Mouse (Mus musculus) CD4-positive, CD25-positive, alpha-beta regulatory T cell, adult 9 weeks (primary cell): ENCODE measurements around the gene Dok1. TPM values are rescaled to one million over a fixed set of nuclear protein-coding genes. Genes with fewer than 3 reads are reported as not detected.

ENCODE experiments used
- polyA plus RNA-seq: library from polyadenylated mRNA; unstranded; fragments of 100-300 nt; shearing (Covaris generic); gene quantifications from one replicate; pipeline ENCODE4 v1.2.1, GENCODE M21; 2017

The Dok1 gene
- 51.6 TPM for polyA plus RNA-seq

DNA sequence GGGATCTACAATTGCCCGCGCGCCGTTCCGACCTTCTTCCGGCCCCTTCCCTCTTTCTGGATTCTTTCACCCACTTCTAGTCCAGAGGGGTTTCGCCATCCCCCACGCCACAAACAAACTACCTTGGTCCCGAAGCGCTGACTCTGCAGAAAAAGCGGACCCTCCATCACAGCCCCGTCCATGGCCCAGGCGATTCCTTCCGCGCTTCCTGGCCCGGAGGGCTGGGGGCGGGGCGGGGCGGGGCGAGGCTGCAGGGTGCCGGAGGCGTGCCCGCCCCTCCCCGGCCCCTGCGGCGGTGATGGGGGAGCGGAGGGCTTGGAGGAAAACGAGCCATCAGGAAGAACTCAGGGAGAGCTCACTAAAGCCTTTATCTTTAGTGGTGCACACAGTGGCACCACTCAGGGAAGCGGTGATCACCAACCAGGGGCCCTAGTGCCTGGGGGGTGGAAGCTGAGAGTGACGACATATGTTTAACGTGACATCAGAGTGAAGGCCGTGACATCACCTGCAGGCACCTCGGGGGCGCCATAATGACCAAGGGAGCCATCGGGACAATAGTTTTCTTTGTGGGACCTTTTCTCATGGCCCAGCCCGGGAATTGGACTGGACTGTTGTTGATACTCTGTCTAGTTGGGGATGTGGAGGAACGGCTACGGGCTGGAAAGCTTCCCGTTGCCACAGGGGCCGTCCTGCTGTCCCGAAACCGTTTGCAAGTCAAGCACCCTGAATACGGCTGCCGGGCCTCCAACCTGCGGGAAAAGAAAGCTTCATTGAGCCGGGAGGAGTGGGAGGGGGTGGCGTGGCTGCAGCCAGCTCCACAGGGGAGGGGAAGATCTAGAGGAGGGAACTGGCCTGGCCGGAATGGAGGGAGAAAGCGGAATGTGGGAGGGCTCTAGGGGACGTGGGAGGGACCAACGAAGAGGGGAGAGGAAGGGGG lies at the start of gene Dok1, which contains the start of gene Loxl3:
Dok1 (minus strand) TSS at position 223 of the 937 bp plus-strand sequence.
Loxl3 (plus strand) TSS at position 925 of the 937 bp plus-strand sequence.

DNA sequence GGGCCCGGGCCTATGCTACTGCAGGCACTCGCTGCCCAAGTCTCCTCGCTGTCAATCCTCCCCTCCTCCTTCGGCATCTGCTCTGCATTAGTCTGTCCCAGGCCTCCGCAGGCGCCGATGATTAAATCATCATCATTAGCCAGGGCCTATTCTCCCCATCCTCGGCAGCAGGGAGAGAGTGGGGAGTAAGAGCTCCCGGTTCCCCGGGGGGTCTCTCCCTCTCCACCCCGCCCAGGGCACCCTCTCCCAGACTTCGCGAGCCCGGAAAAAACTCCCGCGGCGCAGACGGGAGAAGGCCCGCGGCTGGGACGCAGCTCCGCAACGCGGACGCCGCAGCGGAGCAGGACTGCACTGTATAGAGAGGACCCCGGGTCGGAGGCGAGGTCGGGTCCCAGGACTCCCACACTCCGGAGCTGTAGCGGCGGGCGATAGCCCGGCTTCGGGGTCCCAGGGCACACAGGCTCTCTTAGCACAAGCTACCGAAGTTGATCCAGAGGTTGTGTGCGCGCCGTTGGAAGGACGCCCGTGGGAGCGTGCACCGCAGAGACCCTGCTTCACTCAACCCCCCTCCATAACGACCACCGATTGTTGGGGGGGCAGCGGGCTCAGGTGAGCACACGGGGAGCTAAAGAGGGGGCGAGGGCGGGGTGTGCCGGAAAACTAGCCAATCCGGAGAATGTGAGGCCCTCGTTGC lies 44.5 kb upstream of the Dok1 start, which contains the start of gene Pcgf1:
Pcgf1 (plus strand) TSS at position 240 of the 694 bp plus-strand sequence.

DNA sequence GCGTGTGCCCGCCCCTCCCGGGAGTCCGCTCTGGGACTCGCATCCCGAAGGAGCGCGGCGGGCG lies 36.8 kb upstream of the Dok1 start, which contains the start of gene Tlx2:
Tlx2 (minus strand) TSS at position 47 of the 64 bp plus-strand sequence.

DNA sequence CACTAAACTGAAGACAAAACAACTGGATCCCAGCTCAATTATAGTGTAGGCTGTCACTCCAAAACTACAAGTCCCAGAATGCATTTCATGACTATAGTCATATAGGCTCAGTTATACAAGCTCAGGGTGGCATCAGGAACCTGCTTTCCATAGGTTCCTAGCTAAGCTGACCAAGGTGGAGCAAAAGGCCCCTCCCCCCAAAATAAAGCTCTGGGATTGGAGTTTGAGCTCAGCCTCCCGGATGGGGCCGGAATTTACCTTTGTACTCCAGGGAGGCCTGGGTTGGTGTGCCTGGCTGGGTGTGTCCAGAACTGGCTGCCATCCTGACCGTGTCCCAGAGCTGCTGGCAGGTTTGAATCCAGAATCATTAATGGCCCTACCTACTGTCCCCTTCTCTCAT lies 24.5 kb upstream of the Dok1 start, which contains the start of gene Dqx1:
Dqx1 (plus strand) TSS at position 55 of the 400 bp plus-strand sequence.

DNA sequence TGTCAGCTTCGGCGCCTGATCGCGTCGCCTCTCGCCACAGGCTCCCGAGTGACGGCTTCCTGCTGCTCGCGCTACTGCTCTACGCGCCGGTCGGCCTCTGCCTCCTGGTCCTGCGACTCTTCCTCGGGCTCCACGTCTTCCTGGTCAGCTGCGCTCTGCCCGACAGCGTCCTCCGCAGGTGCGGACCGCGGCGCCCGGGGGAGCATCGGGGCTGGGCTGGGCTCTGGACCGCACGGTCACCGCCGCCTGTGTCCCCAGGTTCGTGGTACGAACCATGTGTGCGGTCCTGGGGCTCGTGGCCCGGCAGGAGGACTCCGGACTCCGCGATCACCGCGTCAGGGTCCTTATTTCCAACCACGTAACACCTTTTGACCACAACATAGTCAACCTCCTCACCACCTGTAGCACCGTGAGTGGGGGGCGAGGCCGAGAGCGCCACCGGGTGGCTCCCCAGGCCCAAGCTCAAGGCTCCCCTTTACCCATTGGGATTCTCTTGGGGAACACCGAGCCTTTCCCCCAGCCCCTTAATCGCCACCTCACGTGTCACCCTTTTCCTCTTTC lies 21.7 kb upstream of the Dok1 start, which contains the start of gene Htra2:
Htra2 (minus strand) TSS at position 403 of the 561 bp plus-strand sequence.

GRCm38 (mm10) chr6:83054074-83054851 lies 21.0 kb upstream of the Dok1 start, which contains the start of gene Aup1:
Aup1 (plus strand) TSS chr6:83054521.

Other genes with a start within 250 kb of the Dok1 start
- 2.9 TPM for gene Sema4f, start 93.7 kb downstream of the Dok1 start, polyA plus RNA-seq
- 2.2 TPM for gene M1ap, start 86.6 kb downstream of the Dok1 start, polyA plus RNA-seq
- 0.16 TPM for gene Loxl3, start 702 bp upstream of the Dok1 start, polyA plus RNA-seq
- gene Aup1, start 21.1 kb upstream of the Dok1 start, polyA plus RNA-seq, result 371 TPM
- 70.9 TPM for gene Htra2, start 21.8 kb upstream of the Dok1 start, polyA plus RNA-seq
- 3.3 TPM for gene Dqx1, start 24.4 kb upstream of the Dok1 start, polyA plus RNA-seq
- not detected for gene Tlx2, start 36.8 kb upstream of the Dok1 start, polyA plus RNA-seq
- 42.8 TPM for gene Pcgf1, start 44.4 kb upstream of the Dok1 start, polyA plus RNA-seq
- not detected for gene Lbx2, start 52.9 kb upstream of the Dok1 start, polyA plus RNA-seq
- gene Ccdc142, start 68.1 kb upstream of the Dok1 start, polyA plus RNA-seq, result 4.4 TPM
- gene Gm42688, start 68.1 kb upstream of the Dok1 start, polyA plus RNA-seq, result 3.9 TPM
- gene Mrpl53, start 75.6 kb upstream of the Dok1 start, polyA plus RNA-seq, result 65.3 TPM
- 4.5 TPM for gene Mogs, start 82.0 kb upstream of the Dok1 start, polyA plus RNA-seq
- gene Wbp1, start 88.1 kb upstream of the Dok1 start, polyA plus RNA-seq, result 67.6 TPM
- 8.0 TPM for gene Ino80b, start 92.0 kb upstream of the Dok1 start, polyA plus RNA-seq
- 0.91 TPM for gene Rtkn, start 102.0 kb upstream of the Dok1 start, polyA plus RNA-seq
- gene Wdr54, start 122.9 kb upstream of the Dok1 start, polyA plus RNA-seq, result 1.4 TPM
- not detected for gene 1700003E16Rik, start 122.9 kb upstream of the Dok1 start, polyA plus RNA-seq
- gene Dctn1, start 132.4 kb upstream of the Dok1 start, polyA plus RNA-seq, result 67.1 TPM
- gene Slc4a5, start 186.4 kb upstream of the Dok1 start, polyA plus RNA-seq, result 0.94 TPM